Mouse (Mus musculus) left cerebral cortex, postnatal 4 days (tissue): ENCODE data around the gene Stxbp3. TPM values are rescaled to one million over a fixed set of nuclear protein-coding genes. Genes with fewer than 3 reads are reported as not detected.

Experiments
- DNase-seq: peaks from one replicate; pipeline ENCODE4 v3.0.0-alpha.2; 2022
- intact Hi-C: fragments of 180-260 bp; cut with DNase I; formaldehyde crosslinking; loops from one replicate; pipeline ENCODE4 v1.15.1; 2025
- total RNA-seq, 2 experiments: library from RNA; stranded (reverse); gene quantifications; 2 replicates each; pipeline ENCODE4 v1.2.3; 2021

Stxbp3 gene
- total RNA-seq, 2 experiments from 2014 or later = 10.6 to 12.2 TPM

DNA sequence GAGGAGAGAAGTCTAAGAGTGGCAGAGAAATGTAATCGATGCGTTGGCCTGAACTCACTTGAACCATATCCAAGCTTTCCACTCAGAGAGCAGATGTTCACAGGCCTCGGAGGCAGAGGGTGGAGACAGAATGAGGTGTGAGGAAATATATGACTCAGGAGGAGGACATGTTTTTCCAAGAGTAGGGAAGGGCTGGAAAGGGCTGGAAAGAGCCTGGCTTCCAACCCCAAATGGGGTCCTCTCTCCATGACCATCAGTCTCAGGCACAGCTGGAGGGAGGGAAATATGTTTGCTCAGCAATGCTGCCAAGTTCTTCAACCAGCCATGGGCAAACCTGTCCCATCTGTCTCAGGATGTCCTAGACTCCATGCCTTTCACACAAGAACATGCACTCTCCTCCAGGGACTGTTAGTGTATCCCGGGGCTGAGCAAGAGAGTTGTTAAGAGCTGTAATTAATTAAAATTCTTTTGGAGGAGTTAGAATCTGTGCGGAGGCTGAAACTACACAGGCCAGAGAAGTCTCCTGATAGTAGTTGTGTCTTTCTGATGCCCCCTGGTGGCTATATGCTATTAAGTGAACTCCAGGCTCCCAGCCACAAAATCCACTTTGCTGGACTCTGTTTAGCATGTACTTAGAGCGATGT lies 69.5 kb downstream of the Stxbp3 start:
- peak; percentile 48 for DNase-seq
- intact Hi-C loops = loop anchor here (5.0 kb wide), 1 partner anchor 69 kb away; no protein-coding TSS in a partner anchor

DNA sequence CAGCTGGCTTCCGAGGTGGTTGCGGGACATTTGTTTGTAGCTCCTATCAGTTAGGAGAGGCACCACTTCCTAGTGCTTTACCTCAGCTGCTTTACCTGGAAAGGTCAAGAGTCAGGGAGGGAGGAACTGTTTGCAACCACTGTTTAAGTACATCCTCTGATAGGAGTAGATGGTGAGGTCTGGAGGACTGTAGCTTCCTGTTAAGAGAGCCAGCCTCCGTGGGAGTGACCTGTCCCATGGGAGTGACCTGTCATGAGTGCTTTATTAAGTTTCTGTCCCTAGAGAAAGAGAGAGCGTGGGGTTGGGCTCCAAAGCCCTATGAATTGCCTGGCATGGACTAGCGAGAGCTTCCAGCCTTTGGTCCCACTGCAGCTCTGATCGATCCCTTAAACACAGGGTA lies 70.8 kb downstream of the Stxbp3 start:
- no peak for DNase-seq
- intact Hi-C loops = no loop called here

DNA sequence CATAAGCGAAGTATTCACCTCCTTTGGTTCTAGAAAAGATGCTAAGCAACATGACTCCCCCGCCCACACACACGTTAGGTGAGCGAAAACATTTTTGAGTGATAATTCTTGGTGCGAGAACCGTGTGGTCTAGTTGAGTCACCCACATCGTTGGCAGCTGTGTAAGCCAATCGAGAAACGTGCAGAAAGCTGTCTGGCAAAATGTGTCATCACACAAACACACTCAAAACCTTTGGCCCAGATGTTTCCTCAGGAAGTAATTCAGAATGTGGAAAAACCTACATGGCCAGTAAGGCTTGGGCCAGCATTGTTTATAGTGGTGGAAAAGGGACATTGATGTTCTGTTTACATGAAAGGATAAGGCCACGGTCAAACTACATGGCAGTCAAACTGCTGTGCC lies 72.9 kb downstream of the Stxbp3 start:
- no peak for DNase-seq
- intact Hi-C loops = no loop called here

DNA sequence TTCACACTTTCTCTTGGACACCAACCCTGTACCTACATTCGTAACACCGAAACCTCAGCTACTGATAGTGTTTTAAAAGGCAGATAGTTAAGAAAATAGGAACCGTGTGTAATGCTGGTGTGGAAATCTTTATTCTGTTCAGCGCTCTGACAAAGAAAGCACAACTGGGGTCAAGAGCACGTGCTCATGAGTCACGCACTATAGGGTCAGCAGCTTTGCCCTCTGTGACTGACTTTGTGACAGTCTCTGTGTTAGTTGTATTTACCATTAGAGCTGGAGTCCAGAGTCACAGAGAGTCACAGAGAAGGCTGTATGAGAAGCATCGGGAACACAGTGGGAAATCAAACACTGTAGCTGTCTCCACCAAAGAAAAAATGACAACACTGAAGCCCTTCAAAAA lies 73.4 kb downstream of the Stxbp3 start:
- intact Hi-C loops = no loop called here
- DNase-seq = no peak

DNA sequence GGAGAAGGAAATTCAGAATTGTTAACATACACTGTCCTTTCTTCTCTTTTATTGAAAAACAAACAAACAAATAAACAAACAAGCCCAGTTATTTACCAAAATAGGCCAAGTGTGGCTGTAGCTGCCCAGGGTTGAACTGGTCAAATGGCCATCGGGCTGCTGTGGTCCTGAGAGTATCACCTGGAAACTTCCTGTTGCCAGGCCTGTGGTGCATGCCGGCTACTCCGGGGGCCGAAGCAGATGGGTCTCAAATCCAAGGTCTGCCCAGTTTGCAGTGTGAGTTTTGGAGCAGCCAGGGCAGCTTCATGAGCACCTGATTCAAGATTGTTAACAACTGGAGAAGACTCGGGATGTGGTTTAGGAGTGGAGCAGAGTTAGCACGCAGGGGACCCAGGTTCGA lies 74.8 kb downstream of the Stxbp3 start:
- intact Hi-C loops = no loop called here

DNA sequence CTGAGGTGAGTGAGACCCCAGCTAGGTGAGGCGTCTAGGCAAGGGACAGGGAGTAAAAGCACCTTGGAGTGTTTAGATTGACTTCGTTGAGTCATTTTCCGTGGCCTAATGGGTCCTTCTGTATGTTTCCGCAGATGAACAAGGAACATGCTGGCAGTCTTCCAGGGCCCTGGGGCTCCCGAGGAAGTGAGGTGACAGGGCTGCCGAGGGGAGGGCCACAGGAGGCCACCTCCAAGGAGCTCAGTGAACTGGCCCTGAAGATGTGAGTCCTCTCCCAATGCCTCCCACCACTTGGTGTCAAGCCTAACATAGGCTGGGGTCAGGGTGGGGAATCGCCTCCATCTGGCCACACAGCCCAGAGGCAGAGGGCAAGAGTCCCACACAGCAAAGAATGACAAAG lies 75.3 kb downstream of the Stxbp3 start:
- intact Hi-C loops = no loop called here
- peak; percentile 24 for DNase-seq

More for the DNA sequence above, 74.8 kb downstream of the Stxbp3 start:
- DNase-seq = no peak

DNA sequence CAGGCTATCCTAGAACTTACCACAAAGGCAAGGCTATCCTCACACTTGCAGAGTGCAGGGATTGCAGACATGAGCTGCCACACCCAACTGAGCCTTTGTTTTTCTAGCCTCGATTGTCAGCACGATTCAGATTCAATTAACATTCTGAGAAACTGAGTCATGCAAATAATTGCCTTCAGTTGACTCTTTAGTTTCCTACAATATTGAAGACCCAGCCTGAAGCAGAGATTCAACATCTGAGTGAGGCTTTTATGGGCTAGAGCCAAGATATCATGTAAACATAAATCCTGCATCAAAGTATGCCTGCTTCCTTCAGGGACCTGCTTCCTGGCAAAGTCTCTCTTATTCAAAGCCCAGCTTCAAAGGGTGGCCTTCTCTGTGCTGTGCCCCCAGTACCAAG lies 76.6 kb downstream of the Stxbp3 start:
- no peak for DNase-seq
- intact Hi-C loops = no loop called here

DNA sequence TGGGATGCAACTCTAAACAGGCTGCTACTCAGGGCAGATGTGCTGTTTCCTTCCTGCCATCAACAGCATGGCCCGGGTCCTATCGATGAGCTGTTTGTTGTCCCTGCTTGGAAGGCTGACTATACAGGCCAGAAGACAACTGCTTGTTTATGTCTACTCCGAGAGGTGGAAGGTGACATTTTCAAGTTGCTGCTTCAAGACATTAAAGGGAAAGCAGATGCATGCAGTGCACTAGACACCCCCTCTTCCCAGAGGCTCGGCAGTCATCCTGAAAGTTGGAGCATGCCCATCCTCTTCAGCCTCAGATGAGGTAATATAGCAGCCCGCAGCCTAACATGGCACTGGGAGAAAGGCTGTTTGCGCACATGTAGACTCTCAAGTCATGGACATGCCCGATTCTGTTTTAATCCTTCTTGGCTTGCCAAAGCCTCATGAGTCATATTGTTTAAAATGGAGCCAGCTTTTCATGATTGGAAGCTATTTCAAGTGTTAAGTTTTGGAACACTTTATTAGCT lies 77.7 kb downstream of the Stxbp3 start:
- no peak for DNase-seq
- intact Hi-C loops = no loop called here

DNA sequence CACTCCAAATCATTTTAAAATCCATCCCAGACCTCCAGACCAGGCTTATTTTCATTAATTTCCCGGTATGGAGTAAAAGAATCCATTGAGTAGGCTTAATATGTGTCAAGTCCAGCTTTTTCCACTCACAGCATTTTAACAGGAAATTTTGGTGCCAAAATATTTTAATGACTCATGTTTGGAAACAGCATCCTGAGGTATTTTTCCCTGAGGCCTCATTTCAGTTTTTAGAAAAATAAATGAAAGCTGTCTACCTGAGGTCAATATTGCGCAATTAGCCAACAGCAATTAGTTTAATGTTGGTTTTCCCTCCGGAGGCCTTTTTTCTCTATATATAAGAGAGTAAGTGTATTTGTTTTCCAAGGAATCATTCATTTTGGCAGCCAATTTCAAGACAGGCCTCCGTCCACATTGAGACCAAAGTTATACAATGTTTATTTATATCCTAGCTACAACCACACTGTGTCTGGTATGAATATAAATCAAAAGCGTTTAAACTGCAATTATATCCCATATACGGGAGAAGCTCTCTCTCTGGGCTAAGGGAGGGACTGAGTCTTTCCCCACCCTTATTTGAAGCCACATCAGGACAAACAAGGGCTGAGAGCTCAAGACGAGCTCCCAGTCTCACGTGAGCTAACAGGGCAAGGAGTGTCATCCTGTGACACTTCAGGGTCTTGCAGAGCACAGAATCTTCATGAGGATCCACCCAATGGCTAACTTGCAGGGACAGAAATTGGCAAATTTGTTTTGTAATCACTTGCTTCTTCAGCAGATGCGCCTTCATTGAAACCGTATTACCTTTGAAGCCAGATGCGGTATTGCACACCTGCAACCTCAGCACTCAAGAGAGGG lies 80.5 kb downstream of the Stxbp3 start:
- no peak for DNase-seq
- intact Hi-C loops = no loop called here

DNA sequence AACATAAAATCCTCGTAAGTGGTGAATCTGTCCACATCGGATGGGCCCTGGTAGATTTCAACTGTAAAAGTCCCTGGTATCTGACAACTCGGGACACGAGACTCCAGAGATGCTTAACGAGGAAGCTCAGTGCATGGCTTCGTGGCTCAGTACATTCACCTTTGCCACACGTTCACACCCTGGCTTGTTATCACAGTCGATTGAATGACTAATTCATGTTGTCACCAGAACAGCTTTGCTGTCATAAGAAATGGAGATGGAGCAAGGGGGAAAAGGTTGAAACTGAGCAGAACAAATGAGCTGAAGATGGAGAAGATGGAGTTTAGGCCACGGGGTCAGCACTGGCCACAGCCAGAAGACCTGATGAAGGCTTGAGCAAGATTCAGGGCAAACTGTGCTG lies 82.8 kb downstream of the Stxbp3 start:
- intact Hi-C loops = no loop called here
- DNase-seq = no peak

DNA sequence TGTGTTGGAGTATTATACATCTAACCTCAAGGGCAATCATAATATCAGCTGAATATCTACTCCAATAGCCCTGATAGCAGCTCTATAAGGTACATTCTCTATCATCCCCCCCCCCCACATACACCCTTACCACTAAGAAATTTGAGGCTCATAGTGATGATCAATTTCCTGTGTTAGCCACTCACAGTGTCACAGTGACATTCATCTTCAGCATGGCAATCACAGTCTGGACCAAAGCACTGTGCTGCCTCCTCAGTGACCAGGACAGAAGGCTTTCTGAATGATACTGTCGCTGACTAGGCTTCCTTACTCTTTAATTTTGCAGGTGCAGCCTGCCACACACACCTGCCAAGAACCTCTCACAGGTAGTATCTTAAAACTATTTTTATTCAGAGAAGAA lies 84.2 kb downstream of the Stxbp3 start:
- intact Hi-C loops = no loop called here
- DNase-seq = no peak

DNA sequence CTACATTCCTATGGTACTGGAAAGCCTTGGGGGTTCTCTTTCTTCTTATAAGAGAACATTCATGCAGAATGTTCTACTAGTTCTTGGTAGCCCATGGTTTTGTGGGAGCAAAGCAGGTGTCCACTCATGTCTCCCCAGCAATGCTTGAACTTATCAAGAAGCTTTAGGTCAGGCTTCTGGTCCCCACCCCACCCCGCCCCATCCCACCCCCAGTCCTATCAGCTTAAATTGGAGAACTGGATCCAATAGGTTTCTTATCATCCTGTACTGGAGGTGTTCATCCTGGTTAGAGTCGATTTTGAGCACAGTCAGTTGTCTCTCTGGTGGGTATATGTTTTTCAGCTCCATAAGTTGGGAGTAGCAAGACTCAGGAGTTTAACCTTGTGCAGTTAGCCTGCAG lies 84.8 kb downstream of the Stxbp3 start:
- no peak for DNase-seq
- intact Hi-C loops = no loop called here

DNA sequence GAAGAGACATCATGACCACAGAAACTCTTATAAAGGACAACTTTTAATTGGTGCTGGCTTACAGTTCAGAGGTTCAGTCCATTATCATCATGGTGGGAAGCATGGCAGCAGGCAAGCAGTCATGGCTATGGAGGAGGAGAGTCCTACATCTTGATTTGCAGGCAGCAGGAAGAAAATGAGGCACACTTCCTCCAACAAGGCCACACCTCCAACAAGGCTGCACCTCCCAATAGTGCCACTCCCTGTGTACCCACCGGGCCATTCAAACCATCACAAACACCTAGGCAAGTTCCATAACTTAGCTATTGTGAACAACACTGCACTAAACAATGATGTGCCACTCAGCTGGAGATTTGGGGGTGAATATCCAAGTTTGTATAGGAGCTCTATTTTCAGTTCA lies 85.8 kb downstream of the Stxbp3 start:
- no peak for DNase-seq
- intact Hi-C loops = no loop called here

DNA sequence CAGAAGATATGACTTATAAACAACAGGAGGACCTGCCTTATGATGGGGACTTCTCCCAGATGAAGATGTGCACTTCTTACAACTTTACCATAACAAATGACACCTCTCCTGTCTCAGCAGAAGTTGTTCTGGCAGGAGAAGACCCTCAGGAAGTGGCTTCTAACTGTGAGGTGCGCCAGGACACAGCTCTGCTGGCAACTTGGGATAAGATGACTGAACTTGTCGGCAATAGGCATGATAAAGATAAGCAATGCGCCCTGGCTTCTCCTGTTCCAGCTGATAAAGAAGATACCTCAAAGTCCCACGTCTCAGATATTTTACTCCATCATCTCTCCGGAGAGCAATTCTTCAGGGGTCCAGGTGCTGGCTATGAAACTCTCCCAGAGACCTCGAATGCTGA lies 88.6 kb downstream of the Stxbp3 start:
- intact Hi-C loops = no loop called here
- no peak for DNase-seq

DNA sequence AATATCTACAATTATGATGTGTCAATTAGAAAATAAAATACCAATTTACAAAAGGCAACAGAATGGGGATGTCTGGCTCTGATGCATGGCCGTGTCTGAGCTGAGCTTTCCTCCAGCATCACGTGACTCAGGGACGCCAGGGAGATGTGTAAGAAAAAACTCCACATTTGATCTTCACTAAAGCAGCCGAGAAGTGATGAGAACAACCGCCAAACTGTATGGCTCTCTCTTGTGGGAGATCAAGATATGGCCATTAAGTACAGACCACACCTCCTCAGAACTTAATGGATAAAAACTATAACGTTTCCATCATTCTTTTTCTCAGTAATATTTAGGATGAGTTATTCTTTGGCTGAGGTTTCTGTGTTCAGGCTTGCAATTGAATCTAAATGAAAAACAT lies 89.3 kb downstream of the Stxbp3 start:
- intact Hi-C loops = no loop called here
- no peak for DNase-seq

DNA sequence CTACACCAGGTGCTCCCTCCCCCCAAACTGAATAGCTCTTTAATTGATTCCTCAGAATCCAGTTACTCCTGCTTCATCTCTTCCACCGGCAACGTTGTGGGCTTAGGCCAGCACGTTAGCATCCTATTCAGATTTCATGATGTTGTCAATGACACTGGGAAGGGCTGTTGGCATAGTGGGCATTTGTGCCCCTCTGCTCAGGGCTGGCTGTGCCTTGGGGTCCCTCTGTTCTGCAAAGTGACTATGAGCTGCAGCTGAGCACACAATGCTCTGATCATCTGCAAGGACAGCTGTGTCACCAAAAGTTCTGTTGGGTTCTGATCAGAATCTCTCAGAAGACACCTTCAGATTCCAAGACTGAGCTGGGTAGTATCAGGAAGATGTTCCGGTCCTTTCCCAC lies 96.3 kb downstream of the Stxbp3 start:
- DNase-seq = no peak
- intact Hi-C loops = no loop called here

Other genes with a start within 250 kb of the Stxbp3 start
- 100 to 1,000 TPM; 184 to 186 TPM for gene Wdr47, start 249.2 kb downstream of the Stxbp3 start, total RNA-seq
- gene Clcc1, start 186.6 kb downstream of the Stxbp3 start, total RNA-seq = 10 to 100 TPM; 21.6 to 22.5 TPM
- gene Gpsm2, start 118.2 kb downstream of the Stxbp3 start, total RNA-seq = 10 to 100 TPM; 13.9 to 16.2 TPM
- not detected for gene Aknad1, start 100.9 kb downstream of the Stxbp3 start, total RNA-seq
- gene Fndc7, start 49.5 kb upstream of the Stxbp3 start, total RNA-seq = under 1 TPM in 1 of 2 experiments, not detected in 1; 0.14 TPM
- 10 to 100 TPM; 49.4 to 57.6 TPM for gene Prpf38b, start 71.2 kb upstream of the Stxbp3 start, total RNA-seq
- 1 to 10 TPM; 4.4 to 5.8 TPM for gene Henmt1, start 99.3 kb upstream of the Stxbp3 start, total RNA-seq
- gene Gm9857, start 99.9 kb upstream of the Stxbp3 start, total RNA-seq = 1 to 10 TPM in 1 of 2 experiments, not detected in 1; 2.0 TPM
- 10 to 100 TPM; 83.0 to 84.2 TPM for gene Fam102b, start 187.1 kb upstream of the Stxbp3 start, total RNA-seq
- gene Slc25a54, start 239.9 kb upstream of the Stxbp3 start, total RNA-seq = not detected